Mouse (Mus musculus) MEL (cell line): ENCODE measurements at regions not wholly inside any gene's neighbourhood (a gene's known extent, or its start where the extent isn't known, plus 50 kb on each side); places are given as distances from the start of the nearest gene placed in this dataset.

Experiments
- EP300 ChIP-seq, 2 experiments: IDR thresholded peaks; 2 replicates each; pipeline ENCODE4 v1.6.1; 2011; ENCODE audit warnings: improper control_type of control experiment in 2 of 2, low read length in 2 of 2, low read depth in 1 of 2, mild to moderate bottlenecking in 1 of 2
- ZC3H11A ChIP-seq: IDR thresholded peaks from 2 replicates; pipeline ENCODE4 v1.6.1; 2012; ENCODE audit warnings: low read depth, mild to moderate bottlenecking, inconsistent platforms, low read length, improper control_type of control experiment

- TF ChIP-seq EP300 (IDR thresholded peaks at IDR 0.05; ENCODE audit: low read depth in 1 of 2, low read length in 2 of 2), result no peak
- no peak for TF ChIP-seq ZC3H11A
These were observed 107.8 kb upstream of the Ipo5 start for GRCm38 (mm10) chr14:120803191-120803590.
